Mouse (Mus musculus): Measurements from ENCODE around the gene Gys1.

DNA sequence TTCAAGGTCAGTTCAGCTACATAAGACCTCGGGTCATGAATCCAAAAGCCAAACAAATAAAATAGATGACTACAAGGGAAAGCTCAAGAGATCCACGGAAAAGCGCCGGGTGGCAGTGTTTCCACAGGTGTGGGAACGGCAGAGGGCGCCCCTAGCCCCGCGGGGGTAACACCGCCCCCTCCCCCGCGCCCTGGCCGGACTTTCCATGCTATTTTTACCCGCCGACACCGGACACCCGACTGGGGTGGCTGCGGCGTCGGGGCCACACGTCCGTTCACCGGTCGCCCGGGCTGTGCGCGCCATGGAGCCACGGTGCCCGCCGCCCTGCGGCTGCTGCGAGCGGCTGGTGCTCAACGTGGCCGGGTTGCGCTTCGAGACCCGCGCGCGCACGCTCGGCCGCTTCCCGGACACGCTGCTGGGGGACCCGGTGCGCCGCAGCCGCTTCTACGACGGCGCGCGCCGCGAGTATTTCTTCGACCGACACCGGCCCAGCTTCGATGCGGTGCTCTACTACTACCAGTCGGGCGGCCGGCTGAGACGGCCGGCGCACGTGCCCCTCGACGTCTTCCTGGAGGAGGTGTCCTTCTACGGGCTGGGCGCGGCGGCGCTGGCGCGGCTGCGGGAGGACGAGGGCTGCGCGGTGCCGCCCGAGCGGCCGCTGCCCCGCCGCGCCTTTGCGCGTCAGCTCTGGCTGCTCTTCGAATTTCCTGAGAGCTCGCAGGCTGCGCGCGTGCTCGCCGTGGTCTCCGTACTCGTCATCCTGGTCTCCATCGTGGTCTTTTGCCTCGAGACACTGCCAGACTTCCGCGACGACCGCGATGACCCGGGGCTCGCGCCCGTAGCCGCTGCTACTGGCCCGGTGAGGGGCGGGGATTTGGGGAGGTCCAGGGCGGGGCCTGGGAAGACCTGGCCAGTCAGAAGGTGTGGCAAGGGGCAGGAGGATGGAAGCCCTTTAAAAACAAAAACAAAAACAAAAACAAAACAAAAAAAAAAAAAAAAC, 28.2 kb upstream of the Gys1 start:
- no peak for TF ChIP-seq CTCF (IDR thresholded peaks at IDR 0.05; ENCODE audit: low read depth)
- TF ChIP-seq EP300 (IDR thresholded peaks at IDR 0.05; ENCODE audit: low read depth) = no peak
